In genomic region chr7:45798931-45799330, GRCm38 (mm10) we compare ENCODE assay signal across 8 mouse cellular contexts. TPM values are rescaled to one million over a fixed set of nuclear protein-coding genes. Genes with fewer than 3 reads are reported as not detected.
DNase-seq lines count a peak whose midpoint lies in the region; ATAC-seq and TF ChIP-seq lines count a peak whose summit lies in the region.
"Had no signal": no experiment of that assay in that cellular context is flagged by ENCODE, and none has a peak within 500 bp of the region (broad histone marks: within the 10 kb centered on the region; RNA-seq: fewer than 3 reads in every experiment).

No protein-coding gene starts in this region.

- H3K9me3 ChIP-seq in E14TG2a.4 (ENCODE audit: low read length), result no peaks in the 10 kb centered on the region
- no peaks in the 10 kb centered on the region for H3K9me3 ChIP-seq in embryonic facial prominence, embryonic 14.5 days (ENCODE audit: control insufficient read depth, low read length)
- H3K9me3 ChIP-seq in liver, embryonic 15.5 days (replicated peaks), result no peaks in the 10 kb centered on the region

- peak overlapping the region; percentile 95; the same call in 1 of the 2 replicates for H3K4me3 ChIP-seq in kidney, adult 2 months (ENCODE audit: insufficient read depth, low read depth, low read length)
- H3K4me3 ChIP-seq in E14TG2a.4 (replicated peaks; ENCODE audit: low read length), result 0 out of 2 replicates have a peak overlapping the region, but pooled peaks have one; percentile 20
- H3K4me3 ChIP-seq in embryonic facial prominence, embryonic 14.5 days (ENCODE audit: low read depth, low read length), result peak overlapping the region; percentile 49
- H3K4me3 ChIP-seq in liver, embryonic 15.5 days (replicated peaks), result peak overlapping the region; percentile 54; the same call in 1 of the 2 replicates
- H3K4me3 ChIP-seq: myocyte had no signal

- no peak for ATAC-seq in embryonic facial prominence, embryonic 14.5 days (ENCODE audit: low read depth)
- ATAC-seq in liver, embryonic 15.5 days (ENCODE audit: insufficient read depth), result no peak
- no peak for ATAC-seq in frontal cortex, adult (ENCODE audit: low TSS enrichment)

- no peak for TF ChIP-seq CTCF in kidney, adult 2 months (conservative IDR thresholded peaks at IDR 0.05; ENCODE audit: insufficient read depth, insufficient read length, low read depth, low read length)
- no peak for TF ChIP-seq CTCF in E14TG2a.4 (conservative IDR thresholded peaks at IDR 0.05; ENCODE audit: low read length)

- WGBS in kidney, adult 2 months, result 74% methylated on average over 7 of the region's 7 CpGs
- 54% methylated on average over 7 of the region's 7 CpGs for WGBS in embryonic facial prominence, embryonic 14.5 days
- WGBS in liver, embryonic 15.5 days (ENCODE audit: insufficient replicate concordance), result 36% methylated on average over 7 of the region's 7 CpGs

- H3K4me2 ChIP-seq in embryonic facial prominence, embryonic 14.5 days (ENCODE audit: low read depth, low read length), result peak overlapping the region; percentile 82
- peak overlapping the region; percentile 80 for H3K4me2 ChIP-seq in liver, embryonic 15.5 days

- H3K9ac ChIP-seq in embryonic facial prominence, embryonic 14.5 days (ENCODE audit: low read depth, low read length), result peak overlapping the region; percentile 66; the same call in 1 of the 2 replicates
- no peak overlapping the region for H3K9ac ChIP-seq in liver, embryonic 15.5 days

- no peaks in the 10 kb centered on the region for H3K27me3 ChIP-seq in kidney, adult 2 months (replicated peaks; ENCODE audit: control insufficient read depth, insufficient read depth, low read length)
- H3K27me3 ChIP-seq in E14TG2a.4 (ENCODE audit: insufficient read depth, low read length), result peaks cover 24% of the 10 kb centered on the region
- peaks cover 29% of the 10 kb centered on the region for H3K27me3 ChIP-seq in embryonic facial prominence, embryonic 14.5 days (replicated peaks; ENCODE audit: control insufficient read depth, insufficient read depth, low read length)
- H3K27me3 ChIP-seq in liver, embryonic 15.5 days, result peaks cover 69% of the 10 kb centered on the region

- peaks cover 4% of the 10 kb centered on the region; the same call in 1 of the 2 replicates for H3K4me1 ChIP-seq in kidney, adult 2 months (ENCODE audit: control insufficient read depth, insufficient read depth, low read length)
- peaks cover 56% of the 10 kb centered on the region for H3K4me1 ChIP-seq in E14TG2a.4 (replicated peaks; ENCODE audit: low read depth, low read length)
- peaks cover 9% of the 10 kb centered on the region; the same call in 1 of the 2 replicates for H3K4me1 ChIP-seq in embryonic facial prominence, embryonic 14.5 days (ENCODE audit: control insufficient read depth, insufficient read depth, low read length)
- H3K4me1 ChIP-seq in liver, embryonic 15.5 days (replicated peaks), result peaks cover 51% of the 10 kb centered on the region

- no peaks in the 10 kb centered on the region for H3K36me3 ChIP-seq in kidney, adult 2 months (ENCODE audit: control insufficient read depth, insufficient read depth, low read length)
- H3K36me3 ChIP-seq in E14TG2a.4 (ENCODE audit: insufficient read depth, low read length), result peaks cover 10% of the 10 kb centered on the region
- H3K36me3 ChIP-seq in embryonic facial prominence, embryonic 14.5 days (ENCODE audit: control insufficient read depth, insufficient read depth, low read length), result peaks cover 17% of the 10 kb centered on the region; the same call in 1 of the 2 replicates
- no peaks in the 10 kb centered on the region for H3K36me3 ChIP-seq in liver, embryonic 15.5 days (replicated peaks)

- DNase-seq in kidney, adult 2 months, result no peak
- DNase-seq in kidney, adult 9 months, result no peak
- no peak for DNase-seq in embryonic facial prominence, embryonic 14.5 days (ENCODE audit: low spot score)
- DNase-seq in left cerebral cortex, adult 11 months (ENCODE audit: low spot score), result no peak

- no peak overlapping the region for H3K27ac ChIP-seq in kidney, adult 2 months (ENCODE audit: insufficient read depth, low read depth, low read length)
- H3K27ac ChIP-seq in embryonic facial prominence, embryonic 14.5 days (replicated peaks; ENCODE audit: low read depth, low read length), result no peak overlapping the region
- no peak overlapping the region for H3K27ac ChIP-seq in liver, embryonic 15.5 days (replicated peaks)

- no peak for TF ChIP-seq POLR2A in kidney, adult 2 months (IDR thresholded peaks at IDR 0.05; ENCODE audit: low read depth, low read length)

RNA-seq across cellular contexts. Expression of gene Sult2b1, which starts 14.5 kb away (rescaled TPM):
- 4.2 and 6.1 TPM in 2 replicates for polyA plus RNA-seq in kidney, adult 2 months (2012; rRNA removed)
- 14.2 and 16.3 TPM in 2 replicates for polyA plus RNA-seq in embryonic facial prominence, embryonic 14.5 days (2014; fragmentation: Nextera tagmentation; extraction: Ambion mirVana)
- 0.07 and 0.22 TPM in 2 replicates for polyA plus RNA-seq in liver, embryonic 15.5 days (2015; fragmentation: Nextera tagmentation; extraction: Ambion mirVana)

RNA-seq across cellular contexts. Expression of gene Lmtk3, which starts 15.4 kb away (rescaled TPM):
- 5.7 and 7.3 TPM in 2 replicates for polyA plus RNA-seq in kidney, adult 2 months (2012; rRNA removed)
- 0.67 and 1.5 TPM in 2 replicates for polyA plus RNA-seq in embryonic facial prominence, embryonic 14.5 days (2014; fragmentation: Nextera tagmentation; extraction: Ambion mirVana)
- polyA plus RNA-seq in liver, embryonic 15.5 days (2015; fragmentation: Nextera tagmentation; extraction: Ambion mirVana), result not detected in 2 replicates

RNA-seq across cellular contexts. Expression of gene Cyth2, which starts 15.4 kb away (rescaled TPM):
- polyA plus RNA-seq in kidney, adult 2 months (2012; rRNA removed), result 43.3 and 44.7 TPM in 2 replicates
- 96.4 and 106 TPM in 2 replicates for polyA plus RNA-seq in embryonic facial prominence, embryonic 14.5 days (2014; fragmentation: Nextera tagmentation; extraction: Ambion mirVana)
- polyA plus RNA-seq in liver, embryonic 15.5 days (2015; fragmentation: Nextera tagmentation; extraction: Ambion mirVana), result 30.4 and 30.9 TPM in 2 replicates

RNA-seq across cellular contexts. Expression of gene Kcnj14, which starts 25.7 kb away (rescaled TPM):
- polyA plus RNA-seq in kidney, adult 2 months (2012; rRNA removed), result 0.28 and 0.31 TPM in 2 replicates
- 1.4 and 2.2 TPM in 2 replicates for polyA plus RNA-seq in embryonic facial prominence, embryonic 14.5 days (2014; fragmentation: Nextera tagmentation; extraction: Ambion mirVana)
- polyA plus RNA-seq in liver, embryonic 15.5 days (2015; fragmentation: Nextera tagmentation; extraction: Ambion mirVana), result 0.06 and 0.12 TPM in 2 replicates

RNA-seq across cellular contexts. Expression of gene Grwd1, which starts 31.8 kb away (rescaled TPM):
- 12.3 and 12.9 TPM in 2 replicates for polyA plus RNA-seq in kidney, adult 2 months (2012; rRNA removed)
- polyA plus RNA-seq in embryonic facial prominence, embryonic 14.5 days (2014; fragmentation: Nextera tagmentation; extraction: Ambion mirVana), result 53.9 and 60.5 TPM in 2 replicates
- polyA plus RNA-seq in liver, embryonic 15.5 days (2015; fragmentation: Nextera tagmentation; extraction: Ambion mirVana), result 24.7 and 25.3 TPM in 2 replicates

Comparison
In these comparisons a context has a peak if more than half of its experiments do, and no peak if none do; other contexts are left out.
1. H3K4me3 ChIP-seq: peak in every context shown above with its lines; median percentile 95 in kidney, adult 2 months; 54 in liver, embryonic 15.5 days; 49 in embryonic facial prominence, embryonic 14.5 days; 20 in E14TG2a.4.